Mouse (Mus musculus): ENCODE measurements around the gene Thsd7b. TPM values are rescaled to one million over a fixed set of nuclear protein-coding genes. Genes with fewer than 3 reads are reported as not detected.

Thsd7b gene
- total RNA-seq, 2 experiments from 2014 or later, result 1.4 to 1.6 TPM

DNA sequence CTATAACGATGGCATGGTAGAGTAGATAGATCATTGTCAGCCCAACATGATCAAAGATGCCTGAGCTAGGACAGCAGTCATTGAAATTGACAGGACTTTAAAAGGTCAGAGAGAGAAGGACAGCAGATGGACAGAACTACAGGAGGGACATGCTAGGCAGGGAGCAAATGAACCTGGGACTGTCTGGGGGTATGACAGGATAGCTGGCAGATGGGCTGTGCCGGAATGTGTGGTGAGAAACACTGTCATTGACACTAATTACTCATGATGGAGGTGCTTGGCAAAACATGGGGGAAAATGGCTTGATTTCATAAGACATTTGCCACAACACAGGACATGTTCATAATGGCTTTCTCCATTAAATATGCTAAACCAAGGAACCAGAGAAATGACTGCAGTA, 253.9 kb downstream of the Thsd7b start:
- no peak for DNase-seq

DNA sequence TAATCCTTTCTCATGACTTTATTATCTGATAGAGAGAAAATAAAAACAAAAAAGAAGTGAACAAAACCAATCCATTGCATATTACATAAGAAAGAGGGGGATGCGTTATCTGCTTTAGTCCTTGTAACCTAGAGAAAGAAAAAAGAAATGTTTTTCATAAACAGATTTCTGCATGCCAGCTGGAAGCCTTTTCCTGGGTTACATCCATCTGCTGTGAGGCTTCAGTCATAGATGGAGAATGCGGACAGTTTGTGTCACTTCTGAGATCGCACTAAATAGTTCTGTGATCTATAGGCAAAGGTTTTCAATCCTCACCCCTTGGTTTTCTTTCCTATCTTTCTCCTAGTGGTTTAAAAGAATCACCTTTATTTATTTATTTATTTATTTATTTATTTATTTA, 259.1 kb downstream of the Thsd7b start:
- DNase-seq, result no peak

DNA sequence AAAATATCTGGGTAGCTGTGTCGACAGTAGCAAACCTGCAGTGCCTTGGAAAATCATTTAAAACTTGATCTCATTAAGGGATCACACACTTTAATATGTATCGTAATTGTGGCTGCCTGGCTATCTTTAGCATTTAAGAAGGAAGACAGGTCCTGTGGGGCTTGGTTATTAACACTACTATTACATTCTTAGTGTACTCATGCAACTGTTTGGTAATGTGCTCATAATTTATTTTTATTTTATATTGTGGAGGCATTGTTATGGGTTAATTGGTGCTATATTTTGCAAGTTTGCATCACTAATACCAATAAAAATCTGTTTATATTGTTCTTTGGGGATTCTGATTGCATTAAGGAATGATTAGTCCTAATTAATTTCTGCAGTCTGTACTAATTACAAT, 265.4 kb downstream of the Thsd7b start:
- no peak for DNase-seq

DNA sequence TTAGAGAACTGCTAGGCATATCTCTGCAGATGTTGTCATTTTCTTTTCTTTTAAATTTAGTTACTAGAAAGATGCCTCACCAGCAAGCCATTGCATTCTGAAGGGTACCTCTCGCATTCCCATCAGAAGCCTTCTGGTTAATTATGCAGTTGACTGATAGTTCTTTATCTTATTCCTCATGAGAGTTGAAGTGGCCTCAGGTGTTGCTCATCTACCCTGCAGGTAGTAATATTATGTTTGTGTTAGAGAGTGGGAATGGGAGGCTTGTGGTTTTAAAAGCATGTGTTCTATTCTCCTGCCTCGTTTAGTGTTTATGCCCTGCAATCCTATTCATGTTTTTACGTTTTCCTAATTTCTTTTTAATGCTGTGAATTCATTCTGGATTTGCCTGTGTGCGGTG, 265.9 kb downstream of the Thsd7b start:
- no peak for DNase-seq

DNA sequence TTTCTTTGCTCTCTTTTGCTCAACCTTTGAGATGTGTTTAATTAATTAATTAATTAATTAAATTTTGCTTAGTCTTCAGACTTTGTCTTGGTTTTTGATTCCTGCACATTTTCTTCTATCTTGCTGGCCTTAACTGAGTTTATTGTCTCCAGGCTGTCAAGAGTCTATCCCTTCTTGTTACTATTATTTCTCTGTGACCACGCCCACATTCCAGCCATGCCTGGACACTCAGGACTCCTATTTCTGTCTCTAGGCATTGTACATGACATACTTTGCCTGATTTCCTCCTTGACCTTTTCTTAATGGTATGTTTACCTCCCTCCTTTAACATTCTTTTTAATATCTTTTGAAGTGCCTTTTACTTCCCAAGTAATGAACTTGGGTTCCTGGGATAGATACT, 267.6 kb downstream of the Thsd7b start:
- peak; percentile 5 for DNase-seq

DNA sequence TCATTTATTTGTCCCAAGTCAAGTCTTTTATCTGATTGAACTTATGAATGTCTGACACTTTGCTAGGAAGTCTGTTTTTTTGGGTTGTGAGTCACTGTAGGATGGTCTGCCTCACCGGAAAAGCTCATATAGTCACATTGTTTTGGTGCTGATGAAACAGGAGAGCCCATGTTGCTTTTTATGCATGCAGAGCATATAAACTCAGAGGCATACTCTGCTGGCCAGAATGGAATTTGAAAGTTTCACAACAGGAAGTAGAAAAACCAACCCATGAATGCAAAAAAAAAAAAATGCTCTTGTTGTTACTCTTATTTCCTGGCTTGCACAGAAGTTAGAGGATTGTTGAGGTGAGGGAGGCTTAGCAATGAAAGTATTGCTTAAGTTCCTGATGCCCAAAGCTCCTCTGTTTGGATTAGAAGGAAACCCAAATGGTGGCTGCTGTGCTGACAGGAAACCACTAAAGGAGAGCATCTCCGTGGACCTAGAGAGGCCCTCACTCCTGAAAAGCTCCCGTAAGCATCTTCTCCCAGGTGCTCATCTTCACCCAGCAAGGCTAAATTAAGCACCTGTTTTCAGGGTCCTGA, 269.6 kb downstream of the Thsd7b start:
- no peak for DNase-seq

DNA sequence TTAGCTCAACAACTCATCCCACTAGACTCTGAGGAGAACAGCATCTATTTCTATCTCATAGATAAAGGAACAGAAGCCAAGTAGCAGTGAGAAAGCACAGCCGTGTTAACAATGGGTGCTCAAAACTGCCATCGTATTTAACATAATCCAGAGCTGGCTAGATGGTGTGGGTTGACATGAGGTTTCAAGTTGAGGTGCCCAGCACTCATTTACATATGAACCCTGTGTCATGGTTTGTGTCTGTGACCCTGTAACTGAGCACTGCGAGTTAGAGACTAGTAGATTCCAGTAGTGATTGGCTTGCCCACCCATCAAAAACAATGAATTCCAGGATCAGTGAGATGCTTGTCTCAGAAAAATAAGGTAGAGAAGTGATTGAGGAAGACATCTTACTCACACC, 270.1 kb downstream of the Thsd7b start:
- no peak for DNase-seq

DNA sequence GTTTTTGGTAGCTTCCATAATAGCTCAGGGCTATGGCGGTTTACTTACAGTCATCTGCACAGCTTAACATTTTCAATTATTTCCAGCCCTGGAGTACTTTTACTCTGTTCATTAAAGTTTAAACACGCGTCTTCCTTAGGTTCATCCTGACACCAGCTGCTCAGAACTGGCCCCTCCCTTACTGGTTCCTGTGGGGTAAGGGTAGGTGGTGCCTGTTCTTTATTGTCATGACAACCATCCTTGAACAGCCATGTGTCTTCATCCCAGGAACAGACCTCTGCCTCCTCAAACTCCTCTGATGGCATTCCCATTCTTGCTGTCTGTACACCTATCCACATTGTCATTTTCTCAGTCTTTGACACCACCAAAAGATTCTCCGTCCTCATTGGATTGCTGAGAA, 285.0 kb downstream of the Thsd7b start:
- no peak for DNase-seq

DNA sequence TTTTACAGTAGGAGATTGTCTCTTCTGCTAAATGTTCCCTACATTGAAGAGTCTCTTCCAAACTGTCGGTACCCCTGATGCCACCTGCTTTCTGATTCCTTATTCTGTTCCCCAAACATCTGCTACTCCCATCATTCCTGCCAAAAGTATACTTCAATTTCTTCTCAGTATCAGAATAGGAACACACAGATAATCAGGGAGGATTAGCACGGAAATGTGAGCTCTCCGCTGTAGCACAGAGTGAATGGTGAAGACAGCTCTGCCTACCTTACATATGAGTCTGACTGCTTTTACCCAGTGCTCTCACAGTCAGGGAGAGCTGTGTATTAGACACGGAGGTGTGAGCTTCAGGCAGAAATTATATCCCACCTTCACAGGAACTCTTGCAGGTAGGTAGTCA, 286.0 kb downstream of the Thsd7b start:
- no peak for DNase-seq

DNA sequence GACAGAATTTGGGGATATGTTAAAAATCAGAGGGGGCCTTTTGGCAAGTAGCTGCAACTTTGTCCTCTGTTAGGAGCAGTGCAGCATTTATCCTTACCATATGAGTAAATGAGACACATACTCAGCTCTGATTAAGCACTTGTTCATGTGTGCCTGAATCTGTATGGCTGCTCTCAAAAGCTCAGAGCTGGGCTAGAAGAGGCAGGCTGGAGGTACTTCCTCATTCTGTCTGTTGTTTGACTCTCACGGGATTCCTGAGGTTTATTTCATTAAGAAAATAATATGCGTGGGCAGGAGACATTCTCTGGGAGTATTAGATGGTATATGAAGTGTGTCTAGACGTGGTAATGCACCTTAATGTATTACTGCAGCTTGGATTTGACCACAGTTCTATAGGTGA, 286.7 kb downstream of the Thsd7b start:
- no peak for DNase-seq

DNA sequence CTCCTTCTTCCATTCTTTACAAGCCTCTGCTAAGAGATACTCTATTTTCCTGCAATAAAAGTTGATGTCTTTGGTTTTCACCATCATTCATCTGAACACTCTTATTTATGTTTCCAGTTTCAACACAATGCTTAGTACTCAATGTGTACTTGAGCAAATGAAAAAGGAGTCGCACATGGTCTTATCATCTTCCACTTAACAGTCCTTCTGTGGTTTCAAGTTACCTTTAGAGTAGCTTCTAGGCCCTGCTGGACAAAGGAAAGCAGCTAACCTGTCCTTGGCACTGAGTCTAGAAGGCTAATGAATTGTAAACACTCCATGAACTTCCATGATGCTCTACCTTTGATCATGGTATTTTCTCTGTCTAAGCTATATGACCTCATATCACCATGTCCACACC, 289.6 kb downstream of the Thsd7b start:
- no peak for DNase-seq

DNA sequence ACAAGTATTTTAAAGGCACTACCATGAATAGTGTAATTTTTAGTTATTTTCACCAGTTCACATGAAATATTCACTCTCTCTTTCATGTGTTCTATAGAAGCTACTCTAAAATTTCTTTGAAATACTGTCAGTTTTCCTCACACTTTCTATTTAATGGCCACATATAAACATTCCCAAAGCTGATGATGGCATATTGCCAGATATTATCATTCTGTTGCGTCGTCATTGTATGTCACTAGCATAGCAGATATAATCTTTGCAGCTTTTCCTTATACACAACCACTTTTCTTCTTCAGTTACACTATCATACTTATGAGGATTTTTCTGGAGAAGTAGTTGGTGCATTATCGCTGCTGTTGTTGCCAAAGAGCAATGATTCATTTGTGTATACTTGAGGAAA, 297.4 kb downstream of the Thsd7b start:
- DNase-seq, result no peak

DNA sequence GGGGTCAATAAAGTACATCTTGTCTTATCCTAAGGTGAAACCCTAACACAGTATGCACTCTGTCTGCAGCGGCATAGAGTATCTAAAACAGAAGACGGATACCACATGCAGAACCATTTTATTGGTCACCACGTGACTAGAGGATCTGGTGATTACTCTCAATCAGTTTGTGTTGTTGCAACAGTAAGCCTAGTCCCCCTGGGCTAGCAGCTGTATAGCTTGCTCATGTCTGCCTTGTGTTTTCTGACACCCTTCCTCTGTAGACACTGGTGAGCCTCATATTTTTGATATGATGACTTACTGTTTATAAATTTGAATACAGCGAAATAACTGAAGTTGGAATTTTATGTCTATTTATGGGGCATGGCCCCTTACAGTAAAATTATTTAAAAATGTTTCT, 306.9 kb downstream of the Thsd7b start:
- no peak for DNase-seq

DNA sequence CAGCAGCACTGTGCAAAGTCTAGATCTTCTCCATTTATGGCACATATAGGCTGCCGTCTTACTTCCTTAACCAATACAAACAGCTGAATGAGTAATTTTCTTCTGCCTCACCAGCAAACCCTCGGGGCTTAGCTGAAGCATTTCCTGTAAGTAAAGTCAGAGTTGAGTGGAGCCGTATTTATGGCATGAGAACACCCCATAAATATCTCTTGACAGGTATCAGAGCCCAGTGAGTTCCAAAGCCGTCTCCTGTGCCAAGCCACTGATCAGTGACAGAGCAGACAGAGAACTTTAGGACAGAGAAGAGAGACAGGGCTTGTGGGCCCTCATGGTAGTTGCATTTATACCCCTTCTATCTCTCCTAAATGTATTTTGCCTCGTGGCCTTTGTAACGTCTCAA, 313.5 kb downstream of the Thsd7b start:
- DNase-seq, result no peak

DNA sequence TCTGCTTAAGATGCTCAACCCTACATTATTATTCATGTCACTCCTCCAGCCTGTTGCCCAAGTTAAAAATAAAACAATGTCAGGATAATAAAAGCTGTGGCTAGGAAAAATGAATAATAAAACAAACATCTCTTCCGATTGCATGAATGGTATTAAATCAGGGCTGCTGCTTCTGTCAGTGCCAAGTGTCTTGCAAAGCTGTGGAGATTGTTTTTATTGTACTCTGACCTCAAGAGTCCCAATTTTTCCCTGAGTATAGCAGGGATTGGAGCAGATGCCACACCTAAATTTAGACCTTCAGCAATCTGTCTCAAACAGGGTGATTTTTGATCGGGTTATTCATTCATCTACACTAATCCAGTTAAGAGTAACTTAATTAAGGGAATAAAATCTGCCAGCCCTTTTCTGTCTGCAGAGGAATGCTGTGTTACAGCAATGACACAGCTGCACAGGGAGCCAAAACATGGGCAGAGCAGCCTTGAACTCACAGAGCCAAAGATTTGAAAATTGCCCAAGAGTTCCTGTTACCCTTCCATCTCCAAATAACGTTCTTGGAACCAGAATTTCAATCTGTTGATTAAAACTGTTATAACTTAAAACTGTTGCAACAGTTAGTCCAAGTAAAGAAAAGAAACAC, 316.4 kb downstream of the Thsd7b start:
- DNase-seq, result no peak

DNA sequence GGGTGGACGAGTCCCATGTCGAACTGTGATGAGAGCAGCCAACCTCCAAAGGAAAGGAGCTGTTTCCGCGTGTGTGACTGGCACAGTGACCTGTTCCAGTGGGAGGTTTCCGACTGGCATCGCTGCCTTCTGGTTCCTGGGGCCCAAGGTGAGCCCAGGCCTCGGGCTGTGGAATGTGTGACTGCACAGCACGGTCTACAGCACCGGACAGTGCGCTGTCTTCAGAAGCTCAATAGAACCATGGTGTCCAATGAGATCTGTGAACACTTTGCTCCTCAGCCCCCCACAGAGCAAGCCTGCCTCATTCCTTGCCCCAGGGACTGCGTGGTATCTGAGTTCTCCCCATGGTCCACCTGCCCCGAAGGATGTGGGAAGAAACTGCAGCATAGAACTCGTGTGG, 322.3 kb downstream of the Thsd7b start:
- no peak for DNase-seq

DNA sequence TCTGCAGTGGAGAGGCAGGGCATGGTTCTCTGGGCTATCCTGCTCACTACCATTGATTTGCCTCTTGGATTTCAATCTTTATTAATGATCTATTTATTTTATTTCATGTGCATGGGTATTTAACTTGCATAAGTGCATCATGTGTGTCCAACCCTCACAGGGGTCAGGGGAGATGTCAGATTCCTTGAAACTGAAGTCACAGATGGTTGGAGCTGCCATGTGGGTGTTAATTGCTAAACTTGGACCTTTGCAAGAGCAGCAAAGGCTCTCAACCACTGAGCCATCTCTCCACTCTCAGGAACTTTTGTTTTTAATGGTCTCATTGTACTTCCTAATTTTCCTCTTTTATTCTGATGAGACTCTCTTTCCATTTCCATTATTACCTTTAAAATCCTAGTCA, 327.8 kb downstream of the Thsd7b start:
- DNase-seq, result no peak

DNA sequence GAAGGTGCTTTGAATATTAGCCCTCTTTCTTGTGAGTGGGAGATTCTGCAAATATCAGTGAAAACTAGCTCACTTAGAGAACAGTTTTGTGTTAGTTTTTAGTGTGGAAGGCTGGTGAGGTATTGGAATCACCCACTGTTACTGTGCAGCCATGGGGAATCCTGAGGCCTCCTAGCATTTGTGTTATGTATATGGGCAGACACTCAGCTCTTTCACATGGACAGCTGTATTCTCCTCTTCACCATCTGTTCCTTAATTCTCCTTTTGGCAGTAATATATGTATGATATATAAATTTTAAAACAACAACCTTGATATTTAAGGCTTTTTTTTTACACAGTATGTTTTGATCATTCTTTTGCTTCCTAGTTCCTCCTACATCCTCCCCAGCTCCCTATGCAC, 329.2 kb downstream of the Thsd7b start:
- DNase-seq, result no peak

DNA sequence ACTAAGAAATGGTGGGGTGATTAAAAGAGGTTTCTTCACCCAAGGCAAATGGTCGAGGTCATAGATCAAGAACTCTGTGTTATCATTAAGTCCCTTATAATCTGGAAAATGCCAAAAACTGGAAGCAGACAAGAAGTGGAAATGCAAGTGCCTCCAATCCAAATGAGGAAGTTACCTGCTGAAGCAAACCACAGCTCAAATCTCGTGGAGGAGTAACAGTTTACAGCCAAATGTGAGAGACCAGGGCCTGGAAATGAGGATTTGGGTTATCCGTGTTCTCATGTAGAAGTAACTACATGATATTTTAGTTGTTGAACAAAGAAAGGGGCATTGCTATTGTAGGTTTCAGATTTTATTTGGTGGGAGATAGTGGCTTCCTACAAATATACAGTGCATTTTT, 335.3 kb downstream of the Thsd7b start:
- no peak for DNase-seq

DNA sequence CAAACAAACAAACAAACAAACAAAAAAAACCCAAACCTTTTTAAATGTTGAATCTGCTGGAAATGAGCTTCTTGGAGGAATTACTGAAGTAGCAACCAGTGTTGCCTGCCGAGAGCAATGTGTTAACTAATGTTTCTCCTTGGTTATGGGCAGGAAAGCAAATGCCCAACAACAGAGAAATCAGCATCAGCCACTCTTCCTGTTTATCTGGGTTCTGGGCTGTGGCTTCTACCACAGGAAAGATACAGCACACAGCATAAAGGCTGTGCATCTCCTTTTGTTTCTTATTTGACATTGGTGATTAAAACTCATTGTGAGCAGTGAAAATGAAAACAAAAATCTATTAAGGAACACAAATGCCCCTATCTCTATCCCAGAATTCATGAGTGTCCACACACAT, 343.0 kb downstream of the Thsd7b start:
- DNase-seq, result no peak

DNA sequence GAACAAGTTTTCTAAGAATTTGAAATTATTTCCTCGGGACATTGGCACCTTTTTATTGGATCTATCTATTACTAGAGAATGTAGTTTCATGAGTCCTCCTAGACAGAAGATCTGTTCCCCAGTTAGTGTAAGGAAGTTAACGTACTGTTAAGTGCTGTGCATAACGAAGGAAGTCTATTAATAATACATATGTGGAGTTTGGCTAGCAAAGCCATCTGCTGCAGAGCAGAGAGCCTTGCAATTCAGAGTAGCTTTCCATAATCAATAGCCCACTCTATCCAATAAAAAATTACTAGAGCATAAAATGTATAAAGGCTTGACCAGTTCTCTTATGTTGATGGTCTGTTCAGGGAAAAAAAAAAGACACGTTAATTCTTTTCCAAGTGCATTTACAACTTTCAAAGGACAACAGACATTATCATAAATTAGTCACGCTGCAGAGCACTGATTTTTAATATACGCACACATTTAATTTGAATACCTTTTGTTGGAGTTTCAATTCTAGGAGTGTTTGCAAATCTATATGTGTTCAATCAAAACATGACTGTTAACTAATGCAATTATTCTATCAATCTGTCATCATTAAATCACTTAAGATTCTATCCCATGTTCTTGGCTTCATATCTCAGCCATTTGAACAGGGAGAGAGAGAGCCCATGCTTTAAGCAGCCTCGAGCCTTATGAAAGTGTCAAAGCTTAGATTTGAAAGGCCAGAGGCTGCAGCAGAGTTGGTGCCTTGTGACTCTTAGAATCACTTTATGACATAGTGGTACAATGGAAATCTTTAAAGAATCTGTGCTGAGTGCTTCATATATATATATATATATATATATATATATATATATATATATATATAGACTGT, 346.6 kb downstream of the Thsd7b start:
- DNase-seq, result no peak

DNA sequence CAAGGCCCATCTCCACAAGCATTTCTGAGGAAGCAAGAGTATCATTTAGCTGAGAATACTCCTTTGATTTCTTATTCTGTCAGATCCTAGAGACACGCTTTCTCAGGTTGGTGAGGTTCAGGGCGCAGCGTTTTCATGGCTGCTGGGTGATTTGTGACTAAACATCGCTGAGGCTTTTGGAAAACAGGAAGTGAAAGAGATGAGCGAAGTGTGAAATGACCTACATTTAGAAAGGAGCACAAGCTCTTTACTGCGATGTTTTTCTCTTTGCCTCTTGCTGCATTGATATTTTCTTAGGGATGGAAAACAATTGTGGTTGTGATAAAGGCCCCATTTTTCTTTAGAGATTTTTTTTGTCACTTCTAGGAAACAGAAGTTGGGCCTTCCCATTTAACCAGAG, 351.4 kb downstream of the Thsd7b start:
- DNase-seq, result no peak

DNA sequence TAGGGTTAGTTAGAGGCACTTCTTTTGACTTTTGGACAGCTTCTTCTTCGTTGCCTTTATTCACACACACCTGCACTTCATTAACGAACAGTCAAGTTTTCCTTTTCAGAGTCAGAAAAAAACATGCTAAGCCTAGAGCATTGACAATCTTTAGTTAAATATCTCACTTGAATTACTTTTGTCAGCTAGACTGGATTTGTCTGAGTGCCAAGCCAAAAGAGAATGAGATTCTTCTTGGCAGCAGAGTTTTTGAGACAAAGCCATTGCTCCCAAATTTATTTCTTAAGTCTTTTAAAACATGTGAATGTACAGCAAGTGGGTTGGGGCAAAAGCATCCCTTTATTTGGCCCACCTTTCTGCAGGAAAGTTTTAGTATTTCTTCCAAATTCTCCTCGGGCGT, 362.0 kb downstream of the Thsd7b start:
- DNase-seq, result no peak

DNA sequence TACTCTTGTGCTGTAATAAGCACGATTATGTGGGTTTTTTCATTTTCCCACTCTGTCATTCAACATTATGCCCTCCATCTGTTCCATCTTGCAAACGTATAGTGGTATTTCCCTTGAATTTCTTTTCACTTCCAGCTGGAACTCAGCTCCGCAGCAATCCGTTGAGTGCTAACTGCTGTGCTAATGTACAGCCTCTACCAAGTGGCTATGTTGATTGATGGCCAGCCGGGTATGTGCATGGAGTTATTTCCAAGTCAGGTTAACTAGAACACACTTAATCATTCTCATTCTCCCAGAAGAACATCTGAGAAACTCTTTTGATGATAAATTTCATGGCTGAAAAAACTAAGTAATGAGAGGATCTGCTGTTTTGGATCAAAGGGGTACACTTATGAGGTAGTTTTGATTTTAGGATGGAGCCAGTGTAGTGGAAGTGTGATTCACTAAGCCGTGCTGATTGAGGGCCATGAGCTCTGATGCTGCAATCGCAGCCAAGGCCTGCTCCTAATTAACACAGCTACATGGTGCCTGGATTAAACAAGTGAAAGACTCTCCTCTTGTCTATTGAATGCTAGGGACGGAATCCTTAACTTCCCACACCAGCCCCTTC, 371.3 kb downstream of the Thsd7b start:
- DNase-seq, result no peak

Data from heart, postnatal 4 days (tissue).